Mouse (Mus musculus): ENCODE measurements around the gene Ankrd11. TPM values are rescaled to one million over a fixed set of nuclear protein-coding genes. Genes with fewer than 3 reads are reported as not detected.
"Not testable (repeated sequence)": the region's sequence is repeated elsewhere in the genome, so short reads cannot be mapped to it uniquely, and the experiment has no call there.

The Ankrd11 gene
- total RNA-seq, 2 experiments from 2014 or later: 47.4 to 55.4 TPM

DNA sequence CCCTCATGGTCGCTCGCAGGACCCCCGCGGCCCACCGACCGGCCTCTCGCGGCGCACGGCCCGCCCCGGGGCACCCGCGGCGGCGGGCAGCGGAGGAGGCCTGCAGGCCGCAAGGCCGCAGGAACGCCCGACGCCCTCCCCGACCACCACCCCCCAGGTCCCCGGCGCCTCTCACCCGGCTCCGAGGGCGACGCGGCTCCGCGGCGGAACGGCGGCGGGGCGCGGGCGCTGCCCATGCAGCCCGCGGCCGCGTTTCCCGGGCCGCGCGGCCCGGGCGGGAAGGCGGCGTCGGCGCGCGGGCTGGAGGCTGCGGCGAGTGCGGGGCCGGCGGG lies 337 bp downstream of the Ankrd11 start:
- intact Hi-C loops (cut with DNase I): loop anchor here (5.0 kb wide), 1 partner anchor 134 kb away; no protein-coding TSS in a partner anchor

DNA sequence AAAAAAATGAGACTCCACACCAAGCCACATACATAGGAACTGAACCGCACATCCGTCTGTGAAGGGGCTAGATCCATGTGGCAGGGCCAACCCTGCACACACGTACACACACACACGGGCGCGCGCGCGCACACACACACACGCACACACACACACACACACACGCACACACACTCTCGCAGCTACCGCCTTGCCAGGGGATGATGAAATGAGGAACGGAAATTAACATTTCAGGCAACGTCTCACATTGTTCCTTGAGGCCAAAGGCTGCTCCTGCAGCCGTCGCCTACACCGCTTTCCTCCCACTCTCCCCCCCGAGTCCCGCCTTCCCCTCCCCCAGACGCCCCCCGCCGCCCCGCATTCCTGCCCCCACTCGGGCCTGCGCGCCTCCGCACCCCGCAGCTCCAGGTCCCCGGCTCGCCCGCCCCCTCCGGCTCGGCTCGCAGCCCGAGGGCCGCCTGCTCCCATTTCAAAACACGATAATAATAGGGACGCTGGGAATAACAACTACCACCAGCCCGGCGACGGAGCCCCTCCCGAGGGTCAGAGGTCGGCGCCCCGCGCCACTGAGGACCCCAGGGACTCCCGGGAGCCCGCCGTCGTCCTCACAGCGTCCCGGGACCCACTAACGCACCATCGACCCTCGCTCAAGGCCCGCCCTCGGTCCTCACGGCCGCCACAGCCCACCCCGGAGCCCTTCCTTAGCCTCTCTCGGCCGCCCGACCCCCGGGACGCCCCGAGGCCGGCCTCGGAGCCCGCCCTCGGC lies 886 bp downstream of the Ankrd11 start:
- intact Hi-C loops (cut with DNase I): loop anchor here (5.0 kb wide), 1 partner anchor 134 kb away; no protein-coding TSS in a partner anchor
- peak; percentile 36 to 61 for DNase-seq

More for the DNA sequence above, 337 bp downstream of the Ankrd11 start:
- DNase-seq: no peak

DNA sequence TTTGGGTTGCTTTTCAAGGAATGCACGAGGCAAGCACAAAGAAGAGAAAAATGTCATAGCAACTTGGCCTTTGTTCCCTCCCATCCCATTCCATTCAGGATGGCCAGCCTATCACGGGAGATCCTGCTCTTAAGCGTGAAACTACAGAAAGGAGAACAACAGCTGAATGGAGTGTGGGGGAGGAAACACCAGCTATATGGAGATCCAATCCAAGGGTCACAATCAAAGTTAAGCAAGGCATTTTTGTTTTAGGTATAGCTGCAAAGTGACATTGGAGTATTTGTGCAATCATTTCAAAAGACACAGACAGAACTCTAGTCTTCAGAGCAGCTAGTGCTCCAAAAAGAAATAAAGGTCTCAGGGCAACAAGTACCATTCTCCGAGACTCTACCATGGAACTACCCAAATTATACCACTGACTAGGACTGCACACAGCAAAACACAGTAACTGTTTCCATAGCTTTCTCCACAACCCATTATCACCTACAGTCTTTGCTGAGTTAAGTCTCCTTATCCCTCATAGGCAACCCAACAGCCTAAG lies 1.9 kb downstream of the Ankrd11 start:
- DNase-seq: no peak
- intact Hi-C loops (cut with DNase I): loop anchor here (5.0 kb wide), 1 partner anchor 133 kb away; no protein-coding TSS in a partner anchor

DNA sequence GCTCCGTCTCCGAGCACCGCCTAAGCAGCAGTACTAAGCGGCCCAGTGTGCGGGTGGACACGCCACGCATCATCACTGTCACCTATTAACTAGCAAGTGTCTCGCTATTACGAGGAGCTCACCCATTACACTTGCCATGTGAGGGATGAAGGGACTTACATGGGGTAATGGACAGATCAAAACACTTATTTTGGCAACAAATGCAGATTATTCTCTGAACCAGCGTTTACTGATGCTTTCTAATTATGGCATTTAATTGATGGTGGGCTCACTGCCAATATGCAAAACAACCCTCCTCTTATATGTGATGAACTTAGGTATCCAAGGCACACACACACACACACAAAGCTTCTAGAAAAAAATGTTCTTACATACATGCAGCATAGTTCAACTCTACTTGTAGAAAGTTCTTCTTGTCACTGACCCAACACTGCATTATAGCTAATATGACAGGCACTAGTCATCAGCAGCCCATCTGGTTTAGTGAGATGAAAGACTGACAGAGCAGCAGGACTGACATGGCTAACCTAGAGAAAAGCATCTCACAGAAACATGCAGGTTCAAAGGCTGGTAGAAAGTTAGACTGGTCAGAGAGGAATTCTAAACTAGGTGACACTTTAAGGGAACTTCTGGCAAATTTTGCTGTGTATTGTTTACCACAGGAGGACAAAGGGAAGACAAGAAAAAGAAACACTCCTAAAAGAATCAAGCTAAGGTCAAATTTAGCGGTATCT lies 2.5 kb downstream of the Ankrd11 start:
- intact Hi-C loops (cut with DNase I): loop anchor here (5.0 kb wide), 2 partner anchors 52 to 132 kb away; no protein-coding TSS in a partner anchor
- no peak for DNase-seq

- intact Hi-C loops (cut with DNase I): loop anchor here (5.0 kb wide), 1 partner anchor 51 kb away; no protein-coding TSS in a partner anchor
- DNase-seq: no peak
Observed at GRCm38 (mm10) chr8:123038351-123038750, 3.7 kb downstream of the Ankrd11 start.

GRCm38 (mm10) chr8:123037487-123037886 lies 4.6 kb downstream of the Ankrd11 start:
- intact Hi-C loops (cut with DNase I): loop anchor here (5.0 kb wide), 1 partner anchor 50 kb away; no protein-coding TSS in a partner anchor

GRCm38 (mm10) chr8:123036956-123037355 lies 5.1 kb downstream of the Ankrd11 start:
- DNase-seq: no peak
- intact Hi-C loops (cut with DNase I): loop anchor here (5.0 kb wide), 1 partner anchor 50 kb away; no protein-coding TSS in a partner anchor

More at GRCm38 (mm10) chr8:123037487-123037886, 4.6 kb downstream of the Ankrd11 start:
- no peak for DNase-seq

GRCm38 (mm10) chr8:123034171-123034570 lies 7.9 kb downstream of the Ankrd11 start:
- intact Hi-C loops (cut with DNase I): no loop called here
- DNase-seq: no peak

- intact Hi-C loops (cut with DNase I): no loop called here
- no peak for DNase-seq
Observed at GRCm38 (mm10) chr8:123033431-123033830, 8.6 kb downstream of the Ankrd11 start.

DNA sequence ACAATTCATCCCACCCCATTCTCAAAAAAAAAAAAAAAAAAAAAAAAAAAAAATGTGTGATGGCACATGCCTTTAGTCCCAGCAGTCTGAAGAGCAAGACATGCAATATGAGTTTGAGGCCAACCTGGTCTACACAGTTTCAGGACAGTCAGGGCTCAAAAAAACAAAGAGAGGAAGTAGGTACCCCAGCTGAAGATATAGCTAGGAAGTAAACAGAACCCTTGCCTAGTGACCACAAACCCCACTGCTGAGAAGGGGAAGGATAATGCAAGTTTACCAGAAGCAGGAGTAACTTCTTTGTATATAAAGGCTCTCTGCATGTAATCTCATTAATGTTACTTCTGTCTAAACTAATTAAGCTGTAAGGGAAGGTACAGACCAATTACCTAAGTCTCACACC lies 9.3 kb downstream of the Ankrd11 start:
- no peak for DNase-seq
- intact Hi-C loops (cut with DNase I): no loop called here

DNA sequence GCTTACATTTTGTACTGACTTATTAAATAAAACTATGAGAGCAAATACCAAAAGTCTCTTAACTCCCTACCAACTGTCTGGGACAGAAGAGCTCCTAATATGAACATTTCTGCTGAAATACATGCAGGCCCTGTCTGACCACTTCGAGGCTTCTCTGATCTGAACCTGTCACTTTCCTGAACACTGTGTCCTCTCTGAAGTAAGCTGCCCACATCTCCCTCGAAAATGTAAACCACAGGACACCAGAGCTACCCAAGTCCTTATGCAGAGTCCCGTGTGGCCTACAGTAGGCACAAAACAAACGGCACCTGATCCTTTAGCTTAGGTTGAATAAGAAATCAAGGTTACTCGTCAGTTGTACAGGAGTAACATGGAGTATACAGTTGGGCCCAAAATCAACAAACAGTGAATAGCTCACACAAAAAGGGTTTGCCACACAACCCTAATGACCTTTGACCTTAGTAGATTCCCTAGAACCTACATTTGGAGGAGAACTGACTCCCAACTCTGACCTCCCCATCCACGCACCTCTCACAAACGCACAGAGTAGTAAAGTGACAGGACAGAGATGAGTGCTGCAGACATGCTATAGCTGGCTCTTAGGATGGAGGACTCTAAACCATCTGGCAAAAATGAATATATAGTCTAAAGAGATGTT lies 10.6 kb downstream of the Ankrd11 start:
- intact Hi-C loops (cut with DNase I): no loop called here

DNA sequence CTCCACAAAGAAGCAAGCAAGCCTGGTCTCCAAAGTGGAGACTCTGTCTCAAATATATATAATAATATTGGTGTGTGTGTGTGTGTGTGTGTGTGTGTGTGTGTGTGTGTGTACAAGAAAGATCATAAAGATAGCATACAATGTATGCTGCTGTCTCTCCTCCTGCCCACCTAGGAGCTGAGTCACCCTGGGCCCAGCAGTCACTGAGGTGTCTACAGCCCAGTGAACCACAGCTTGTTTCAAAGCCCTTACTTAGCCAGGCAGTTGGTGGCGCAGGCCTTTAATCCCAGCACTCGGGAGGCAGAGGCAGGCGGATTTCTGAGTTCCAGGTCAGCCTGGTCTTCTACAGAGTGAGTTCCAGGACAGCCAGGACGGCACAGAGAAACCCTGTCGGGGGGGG lies 12.0 kb downstream of the Ankrd11 start:
- intact Hi-C loops (cut with DNase I); DNase-seq: not testable (repeated sequence)

More for the DNA sequence above, 10.6 kb downstream of the Ankrd11 start:
- DNase-seq: no peak

- no peak for DNase-seq
- intact Hi-C loops (cut with DNase I): no loop called here
Observed at GRCm38 (mm10) chr8:123027786-123028185, 14.3 kb downstream of the Ankrd11 start.

GRCm38 (mm10) chr8:123025951-123026351 lies 16.1 kb downstream of the Ankrd11 start:
- intact Hi-C loops (cut with DNase I): no loop called here
- DNase-seq: no peak

DNA sequence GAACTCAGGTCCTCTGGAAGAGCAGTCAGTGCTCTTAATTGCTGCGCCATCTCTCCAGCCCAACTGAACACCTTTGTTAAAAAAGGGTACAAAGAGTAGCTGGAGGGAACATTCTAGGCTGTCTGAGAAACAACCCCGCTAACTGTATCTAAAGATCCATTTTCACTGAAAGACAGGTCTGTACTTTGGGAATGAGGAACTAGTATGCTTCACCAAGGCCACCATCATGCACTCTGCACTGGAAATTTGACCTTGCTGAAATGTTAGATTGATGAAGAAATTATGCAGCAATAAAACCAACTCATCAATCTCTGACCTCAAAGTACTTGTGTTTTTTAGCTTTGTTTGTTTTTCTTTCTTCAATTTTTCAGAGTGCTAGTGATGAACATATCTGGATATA lies 17.9 kb downstream of the Ankrd11 start:
- no peak for DNase-seq
- intact Hi-C loops (cut with DNase I): no loop called here

GRCm38 (mm10) chr8:123022727-123023126 lies 19.4 kb downstream of the Ankrd11 start:
- intact Hi-C loops (cut with DNase I): no loop called here
- DNase-seq: no peak

- intact Hi-C loops (cut with DNase I): no loop called here
- DNase-seq: no peak
Observed at GRCm38 (mm10) chr8:123021259-123021658, 20.8 kb downstream of the Ankrd11 start.

GRCm38 (mm10) chr8:123020859-123021258 lies 21.2 kb downstream of the Ankrd11 start:
- DNase-seq: no peak
- intact Hi-C loops (cut with DNase I): no loop called here

GRCm38 (mm10) chr8:123020084-123020483 lies 22.0 kb downstream of the Ankrd11 start:
- DNase-seq: no peak
- intact Hi-C loops (cut with DNase I): no loop called here

DNA sequence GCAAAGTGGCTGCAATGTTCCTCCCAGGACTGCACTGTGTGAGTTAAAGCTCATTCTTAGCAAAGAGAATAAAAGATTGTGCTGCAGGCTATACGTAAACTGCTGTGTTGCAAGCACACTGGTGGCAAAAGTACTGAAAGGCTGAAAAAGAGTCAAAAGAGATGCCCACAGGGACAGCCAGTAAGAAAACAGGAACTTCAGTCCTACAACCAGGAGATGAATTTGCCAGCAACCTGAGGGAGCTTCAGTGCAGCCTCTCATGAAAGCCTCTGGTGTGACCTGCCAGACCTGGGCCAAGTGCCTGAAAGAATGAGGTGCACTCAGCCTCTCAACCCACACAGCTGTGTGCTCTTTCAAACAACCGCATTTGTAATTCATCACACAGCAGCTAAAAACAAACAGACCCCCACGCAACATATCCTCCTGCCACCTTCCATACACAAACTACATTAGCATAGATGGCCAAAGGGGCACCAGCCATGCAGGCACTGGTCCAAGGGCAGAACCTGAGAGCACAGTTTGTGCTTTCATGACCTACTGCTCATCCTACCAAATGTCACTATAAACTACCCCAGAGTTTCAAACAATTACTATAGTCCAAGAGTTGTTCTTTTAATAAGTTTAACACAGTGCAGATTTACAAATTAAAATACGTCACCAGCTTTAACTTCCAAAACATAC lies 23.5 kb downstream of the Ankrd11 start:
- intact Hi-C loops (cut with DNase I): no loop called here

More for the DNA sequence above, 23.5 kb downstream of the Ankrd11 start:
- DNase-seq: peak in 1 of 2 experiments; percentile 33

All from gastrocnemius, postnatal 36 days (tissue).